Mouse (Mus musculus): Measurements from ENCODE around the gene Slc23a4. TPM values are rescaled to one million over a fixed set of nuclear protein-coding genes. Genes with fewer than 3 reads are reported as not detected.
A peak's percentile ranks its signal among the peaks of the same experiment; 100 is the strongest.

Gene Slc23a4
- total RNA-seq, 2 experiments from 2014 or later: not detected

DNA sequence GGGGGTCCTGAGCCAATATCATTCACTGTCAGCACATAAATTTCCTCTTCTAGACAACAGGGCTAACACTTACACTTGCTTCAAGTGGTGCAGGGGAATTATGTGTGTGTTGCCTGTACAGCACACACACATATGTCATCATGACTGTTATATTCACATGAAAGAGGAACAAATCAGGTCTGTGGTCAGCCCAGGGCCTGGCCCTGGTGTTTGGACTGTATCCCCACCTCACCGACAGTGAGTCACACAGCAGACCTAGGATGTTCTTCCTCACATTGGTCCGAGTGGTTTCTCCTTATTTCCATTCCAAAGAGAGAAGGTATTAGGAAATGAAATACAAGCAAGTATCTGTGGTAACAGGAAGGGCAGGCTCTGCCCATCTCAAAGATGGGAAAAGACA is 23.7 kb downstream of the Slc23a4 start:
- no peak for ATAC-seq (replicated peaks; ENCODE audit: low FRiP score, poor library complexity, severe bottlenecking)

DNA sequence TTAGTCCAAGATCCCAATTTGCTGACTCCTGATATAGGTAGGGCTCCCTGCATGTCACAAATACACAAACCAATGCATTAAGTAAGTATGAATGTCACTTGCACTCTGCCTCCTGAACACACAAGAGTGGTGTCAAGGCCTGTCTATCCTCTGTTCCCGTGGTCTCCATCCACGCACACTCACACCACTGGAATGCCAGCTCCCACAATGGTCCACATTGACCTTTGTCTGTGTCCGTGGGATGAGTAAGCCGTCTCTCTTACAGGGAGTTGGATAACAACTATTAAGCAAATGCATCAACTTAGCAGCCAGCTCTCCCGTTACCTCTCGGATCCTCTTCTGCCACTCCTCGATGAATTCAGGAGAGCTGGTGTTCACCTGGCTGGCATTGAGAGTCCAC is 29.1 kb downstream of the Slc23a4 start:
- ATAC-seq (replicated peaks; ENCODE audit: low FRiP score, poor library complexity, severe bottlenecking): no peak

DNA sequence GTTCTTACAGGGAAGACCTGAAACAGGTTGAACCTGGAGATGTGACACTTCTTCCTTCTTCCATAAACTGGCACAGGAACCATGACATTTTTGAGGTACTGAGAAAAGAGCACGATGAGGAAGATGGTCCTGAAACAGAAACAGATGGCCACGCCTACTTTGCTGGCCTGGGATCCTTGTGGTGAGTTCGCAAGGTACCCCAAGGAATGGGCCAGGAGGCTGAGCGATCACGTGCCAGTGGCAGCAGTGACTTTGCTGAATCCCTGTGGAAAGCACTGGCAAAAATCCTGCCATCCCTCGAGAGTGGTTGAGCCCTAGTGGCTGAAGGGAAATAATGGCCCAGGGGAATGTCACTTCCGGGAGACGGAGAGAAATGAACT is 32.4 kb downstream of the Slc23a4 start:
- no peak for ATAC-seq (replicated peaks; ENCODE audit: low FRiP score, poor library complexity, severe bottlenecking)

DNA sequence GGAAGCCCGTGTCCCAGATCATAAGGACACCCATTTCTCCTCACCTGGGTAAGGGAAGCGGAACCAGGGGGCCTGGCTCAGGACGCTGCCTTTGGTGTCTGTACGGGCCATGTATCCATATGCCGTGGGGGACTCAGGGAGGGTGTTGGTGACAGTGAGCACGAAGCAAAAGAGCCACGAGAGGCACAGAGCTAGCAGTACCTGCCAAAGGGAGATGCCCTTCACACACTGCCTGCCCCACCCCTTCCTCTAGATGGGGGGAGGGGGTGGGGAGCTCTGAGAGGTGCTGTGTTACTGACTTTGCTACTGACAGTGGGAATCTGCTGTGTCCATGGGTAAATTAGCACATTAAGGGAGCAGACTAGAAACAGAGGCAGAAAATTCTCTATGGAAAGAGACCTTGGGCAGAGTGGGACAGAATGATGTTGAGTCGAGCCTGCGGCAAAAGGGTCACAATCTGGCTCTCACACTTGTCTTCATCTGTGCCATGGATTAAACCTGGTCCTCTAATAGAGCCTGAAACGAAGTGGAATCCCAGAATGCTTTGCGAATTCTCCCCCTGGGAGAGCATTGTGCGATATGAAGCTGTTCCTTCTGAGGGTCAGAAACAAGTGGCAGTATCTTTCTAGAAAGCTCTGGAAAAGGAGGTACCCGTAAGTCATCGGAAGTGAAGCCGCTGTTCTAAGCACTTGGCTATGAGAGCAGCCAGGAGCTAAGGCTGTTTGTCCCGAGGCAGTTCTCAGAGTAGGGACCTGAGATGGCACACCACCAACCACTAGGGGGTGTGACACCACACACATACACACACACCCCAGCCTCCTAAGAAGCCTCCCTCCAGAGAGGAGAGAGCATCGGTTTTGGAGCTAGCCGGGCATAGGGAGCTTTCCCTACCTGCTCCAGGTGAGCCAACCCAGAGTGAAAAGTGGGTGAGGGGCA is 33.0 kb downstream of the Slc23a4 start:
- ATAC-seq (replicated peaks; ENCODE audit: low FRiP score, poor library complexity, severe bottlenecking): no peak

DNA sequence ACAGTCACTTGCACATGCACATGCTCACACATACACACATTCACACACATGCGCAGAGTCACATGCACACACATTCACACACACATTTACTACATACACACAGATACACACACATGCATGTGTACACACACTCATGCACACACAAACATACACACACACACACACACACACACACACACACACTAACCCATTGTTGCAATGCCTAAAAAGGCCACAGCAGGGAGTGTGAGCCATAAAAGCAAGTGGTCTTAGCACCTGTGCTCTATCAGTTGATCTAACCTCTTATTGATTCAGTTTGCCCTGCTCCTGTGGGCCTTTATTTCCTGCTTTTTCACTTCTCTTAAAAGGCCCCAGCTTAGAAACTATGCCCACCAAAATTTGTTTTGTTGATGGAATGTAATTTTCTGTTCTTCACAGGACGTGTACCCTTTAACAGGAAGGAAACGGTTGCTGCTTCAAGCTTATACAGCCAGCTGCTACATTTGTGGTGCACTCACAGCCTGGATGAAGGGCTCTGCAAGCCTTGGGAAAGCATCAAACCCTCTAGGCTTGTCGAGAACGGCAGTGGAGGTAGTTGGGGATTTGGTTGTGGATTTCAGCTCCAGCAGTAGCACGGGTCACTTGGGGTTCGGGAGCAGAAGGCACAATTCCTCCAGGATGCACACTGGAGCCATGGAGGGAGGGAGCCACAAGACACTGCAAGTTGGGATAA is 36.1 kb downstream of the Slc23a4 start:
- no peak for ATAC-seq (replicated peaks; ENCODE audit: low FRiP score, poor library complexity, severe bottlenecking)

DNA sequence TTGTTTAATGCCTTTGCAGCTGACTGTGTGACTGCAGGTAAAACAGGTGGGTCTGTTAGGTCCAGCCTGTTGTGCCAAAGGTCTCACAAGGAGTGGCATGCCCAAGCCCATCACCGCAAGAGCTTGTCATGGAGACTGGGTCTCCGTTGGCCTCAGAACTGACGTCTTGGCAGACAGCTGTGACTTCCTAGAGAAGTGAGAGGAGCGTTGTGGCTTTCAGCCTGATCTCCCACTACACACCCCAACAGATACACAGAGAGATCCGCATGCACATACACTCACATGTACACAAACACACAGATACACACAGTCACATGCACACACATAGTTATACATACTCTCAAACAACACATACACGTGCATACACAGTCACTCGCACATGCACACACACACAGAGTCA is 36.7 kb downstream of the Slc23a4 start:
- ATAC-seq (replicated peaks; ENCODE audit: low FRiP score, poor library complexity, severe bottlenecking): no peak

DNA sequence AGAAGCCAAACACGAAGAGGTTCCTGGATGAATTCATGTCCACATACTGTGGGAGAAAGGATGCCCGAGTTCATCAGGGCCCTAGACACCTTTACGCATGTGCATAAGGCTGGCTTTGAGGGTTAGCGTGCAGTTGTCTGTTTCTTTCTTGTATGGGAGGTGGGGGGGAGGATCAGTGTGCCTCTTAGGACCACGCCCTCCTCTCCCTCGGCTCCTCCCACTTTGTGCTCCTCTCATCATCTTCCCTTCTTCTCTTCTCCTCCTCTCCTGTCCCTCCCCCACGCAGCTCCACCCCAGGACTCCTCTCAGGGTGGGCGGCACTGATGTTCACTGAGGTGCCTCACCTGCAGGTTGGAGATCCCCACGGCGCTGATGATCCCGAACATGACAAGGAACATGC is 39.7 kb downstream of the Slc23a4 start:
- ATAC-seq (replicated peaks; ENCODE audit: low FRiP score, poor library complexity, severe bottlenecking): no peak

DNA sequence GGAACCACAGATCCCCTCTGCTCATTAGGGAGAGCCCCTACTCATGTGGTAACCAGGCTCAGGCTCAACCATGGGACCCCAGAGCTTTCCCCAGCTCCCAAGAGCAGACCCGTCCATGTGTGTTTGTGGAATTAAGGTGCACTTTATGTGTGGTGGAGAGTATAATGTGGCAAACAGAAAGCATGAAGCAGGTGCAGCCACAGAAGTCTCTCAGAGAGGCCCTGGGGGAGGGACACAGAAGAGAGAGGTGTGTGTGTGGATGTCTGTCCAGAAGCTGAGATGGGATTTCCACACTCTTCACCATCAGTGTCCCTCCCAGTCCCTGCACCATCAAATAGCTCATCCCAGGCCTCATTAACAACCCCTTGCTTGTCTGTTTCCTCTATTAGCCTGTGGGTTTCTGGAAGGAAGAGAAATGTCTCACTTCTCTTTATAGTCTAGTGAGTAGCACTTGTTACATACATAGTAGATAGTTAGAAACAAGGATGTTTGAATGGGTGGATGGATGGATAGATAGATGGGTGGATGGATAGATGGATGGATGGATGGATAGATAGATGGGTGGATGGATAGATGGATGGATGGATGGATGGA is 41.6 kb downstream of the Slc23a4 start:
- ATAC-seq (replicated peaks; ENCODE audit: low FRiP score, poor library complexity, severe bottlenecking): no peak

DNA sequence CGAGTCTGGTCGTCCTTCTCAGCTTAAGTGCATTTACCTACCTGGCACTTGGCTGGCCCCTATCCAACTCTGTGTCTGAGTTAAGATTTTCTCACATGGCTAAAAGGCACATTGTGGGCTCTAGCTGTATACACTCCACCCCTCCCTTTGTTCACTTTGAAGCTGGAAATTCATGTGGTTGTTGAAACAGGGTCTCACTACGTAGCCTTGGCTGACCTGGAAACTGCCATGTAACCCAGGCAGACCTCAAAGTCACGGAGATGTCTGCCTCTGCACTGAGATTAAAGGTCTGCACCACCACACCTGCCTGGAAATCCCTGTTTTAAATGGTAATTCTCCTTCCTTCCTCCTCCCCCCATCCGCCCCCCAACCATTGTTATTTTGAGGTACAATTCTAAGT is 44.7 kb downstream of the Slc23a4 start:
- no peak for ATAC-seq (replicated peaks; ENCODE audit: low FRiP score, poor library complexity, severe bottlenecking)

DNA sequence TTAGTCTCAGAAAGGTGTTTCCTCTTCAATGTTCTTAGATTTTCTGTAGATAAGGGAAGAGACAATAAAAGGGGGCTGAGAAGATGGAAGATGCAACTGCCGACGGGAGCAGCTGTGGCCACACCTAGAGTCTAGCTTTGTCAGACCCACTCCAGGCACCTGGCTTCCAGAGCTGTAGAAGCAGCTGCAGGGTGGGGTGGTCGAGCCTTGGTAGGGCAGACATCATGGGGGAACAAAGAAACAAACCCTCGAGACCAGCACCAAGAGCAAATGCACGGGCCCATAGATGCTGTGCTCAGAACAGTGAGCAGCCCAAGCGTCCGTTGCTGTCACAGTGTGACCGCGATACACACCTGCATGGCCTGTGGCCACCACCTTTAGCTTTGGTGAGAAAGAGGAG is 45.8 kb downstream of the Slc23a4 start:
- ATAC-seq (replicated peaks; ENCODE audit: low FRiP score, poor library complexity, severe bottlenecking): no peak

DNA sequence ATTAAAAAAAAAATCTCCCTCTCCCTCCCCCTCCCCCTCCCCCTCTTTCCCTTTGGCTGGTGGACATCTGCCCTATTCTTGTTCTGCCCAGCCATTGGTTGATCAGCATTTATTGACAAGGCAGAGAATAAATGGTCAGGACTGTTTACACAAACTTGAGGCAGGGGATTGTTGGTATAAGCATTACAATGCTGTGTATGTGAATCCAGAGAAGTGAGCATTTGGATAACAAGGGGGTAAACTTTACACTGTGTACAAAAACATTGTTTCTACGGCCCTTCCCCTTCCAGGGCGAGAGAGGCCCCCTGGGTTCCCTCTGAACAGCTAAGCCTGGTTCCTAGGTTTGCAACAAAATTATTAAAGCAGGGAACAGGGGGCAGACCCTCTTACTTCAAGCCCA is 46.7 kb downstream of the Slc23a4 start:
- no peak for ATAC-seq (replicated peaks; ENCODE audit: low FRiP score, poor library complexity, severe bottlenecking)

DNA sequence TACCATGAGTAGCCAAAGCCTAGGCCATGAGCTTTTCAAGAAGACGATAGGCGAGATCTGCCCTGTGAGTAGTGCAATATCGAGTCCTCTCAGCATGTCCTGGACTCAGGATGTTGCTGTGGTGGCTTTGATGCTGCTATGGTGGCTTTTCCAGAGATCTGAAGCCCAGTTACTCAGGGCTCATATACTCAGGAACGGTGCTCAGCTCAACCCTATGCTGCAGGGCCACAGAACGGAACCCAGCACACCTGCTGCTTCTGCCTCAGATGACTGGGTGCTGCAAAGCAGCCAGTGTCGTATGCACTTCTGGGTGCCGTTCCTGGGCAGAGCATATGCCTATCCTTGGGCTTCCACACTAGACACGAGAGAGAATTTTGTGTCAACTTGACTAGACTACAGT is 48.8 kb downstream of the Slc23a4 start:
- ATAC-seq (replicated peaks; ENCODE audit: low FRiP score, poor library complexity, severe bottlenecking): no peak

DNA sequence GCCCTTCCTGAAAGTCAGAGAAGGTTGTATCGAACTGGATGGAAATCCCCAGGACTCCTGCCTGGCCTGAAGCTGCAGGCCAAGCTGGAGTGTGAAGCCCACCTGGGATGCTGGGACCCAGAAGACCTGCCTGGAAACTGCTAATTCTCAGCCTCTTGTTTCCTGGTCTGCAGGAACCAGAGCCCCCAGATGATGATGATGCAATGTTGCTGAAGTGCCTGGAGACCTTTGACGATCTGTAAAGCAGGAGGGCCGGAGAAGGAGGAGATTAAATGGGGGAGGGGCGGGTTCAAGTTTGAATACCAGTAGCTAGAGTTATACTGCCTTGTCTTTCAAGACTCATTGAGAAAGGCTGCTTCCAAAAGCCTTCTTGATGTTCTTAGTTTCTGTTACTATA is 49.3 kb downstream of the Slc23a4 start:
- ATAC-seq (replicated peaks; ENCODE audit: low FRiP score, poor library complexity, severe bottlenecking): no peak

DNA sequence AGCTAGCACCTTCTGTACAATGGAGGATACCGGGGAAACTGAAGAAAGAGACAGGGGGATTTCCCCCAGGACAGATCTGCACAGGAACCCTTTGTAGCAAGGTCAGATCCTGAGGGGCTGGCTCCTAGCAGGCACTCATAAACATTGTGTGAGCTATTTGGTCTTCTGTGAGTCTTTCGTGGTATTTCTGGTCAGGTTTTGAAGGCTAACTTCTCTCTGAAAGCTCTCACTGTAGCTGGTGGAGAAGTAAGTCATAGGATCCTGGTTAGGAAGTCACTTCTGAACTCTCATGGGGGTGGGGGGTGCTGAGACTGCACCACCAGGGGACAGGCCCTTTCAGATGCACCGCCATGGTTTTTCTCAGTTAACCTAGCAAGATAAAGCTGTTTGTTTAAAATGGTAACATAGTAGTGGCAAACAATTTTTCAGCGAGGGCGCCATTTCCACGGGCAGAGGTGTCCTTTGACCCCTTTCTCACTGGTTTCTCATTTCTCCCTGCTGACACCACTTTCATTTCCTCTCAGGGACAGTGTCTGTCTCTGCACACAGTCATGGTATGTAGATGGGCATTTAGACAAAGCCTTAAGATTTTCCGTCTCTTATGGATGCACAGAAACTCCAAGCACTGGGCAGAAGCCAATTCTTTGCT is 49.8 kb downstream of the Slc23a4 start:
- ATAC-seq (replicated peaks; ENCODE audit: low FRiP score, poor library complexity, severe bottlenecking): no peak

DNA sequence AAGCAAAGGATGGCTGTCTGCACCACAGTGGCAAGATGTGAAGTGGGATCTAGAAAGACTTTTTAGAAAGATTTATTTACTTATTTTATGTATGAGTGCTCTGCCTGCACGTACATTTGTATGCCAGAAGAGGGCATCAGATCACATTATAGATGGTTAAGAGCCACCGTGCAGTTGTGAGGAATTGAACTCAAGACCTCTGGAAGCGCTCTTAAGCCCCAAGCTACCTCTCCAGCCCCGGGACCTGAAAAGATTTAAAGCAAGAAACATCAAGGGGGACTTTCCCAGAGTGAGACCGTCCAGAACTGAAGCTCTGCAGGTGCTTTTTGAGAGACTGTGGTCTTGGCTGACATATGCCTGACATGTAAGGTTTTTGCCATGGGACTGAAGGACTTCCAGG is 51.5 kb downstream of the Slc23a4 start:
- ATAC-seq (replicated peaks; ENCODE audit: low FRiP score, poor library complexity, severe bottlenecking): no peak

DNA sequence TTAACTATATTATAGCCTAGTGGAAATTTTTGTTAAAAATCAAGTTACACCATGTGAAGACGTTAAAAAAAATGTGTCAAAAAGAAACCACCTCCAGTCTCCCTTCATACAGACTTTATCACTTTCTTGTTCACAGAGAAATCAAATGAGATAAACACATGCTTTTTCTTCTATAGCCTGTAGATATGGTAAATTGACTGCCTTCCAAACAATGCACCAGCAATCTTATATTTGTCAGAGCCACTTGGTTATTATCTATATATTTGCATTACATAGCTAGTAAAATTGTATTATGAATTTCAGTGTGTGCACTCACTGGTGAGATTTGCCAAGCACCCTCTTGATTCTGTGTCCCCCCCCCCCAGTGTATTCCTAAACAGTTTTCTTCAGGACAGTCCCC is 55.6 kb downstream of the Slc23a4 start:
- ATAC-seq (replicated peaks; ENCODE audit: low FRiP score, poor library complexity, severe bottlenecking): no peak

DNA sequence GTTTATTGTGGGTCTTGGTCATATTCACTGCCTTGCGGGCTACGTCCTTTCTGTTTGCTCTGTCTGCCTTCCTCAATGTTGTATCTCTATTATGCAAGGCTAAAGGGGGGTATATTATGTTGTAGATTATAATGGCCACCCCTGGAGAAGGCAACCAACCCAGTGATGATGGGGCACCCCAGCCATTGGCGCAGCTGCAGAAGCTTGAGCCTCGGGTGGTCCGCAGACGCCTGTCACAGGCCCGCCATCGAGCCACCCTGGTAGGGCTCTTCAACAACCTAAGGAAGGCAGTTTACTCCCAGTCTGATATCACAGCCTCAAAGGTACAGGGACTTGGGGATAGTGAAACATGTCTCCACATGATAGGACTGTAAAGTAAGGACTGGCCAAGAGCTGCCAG is 60.6 kb downstream of the Slc23a4 start:
- ATAC-seq (replicated peaks; ENCODE audit: low FRiP score, poor library complexity, severe bottlenecking): 0 out of 2 replicates have a peak, but pooled peaks have one; percentile 9

DNA sequence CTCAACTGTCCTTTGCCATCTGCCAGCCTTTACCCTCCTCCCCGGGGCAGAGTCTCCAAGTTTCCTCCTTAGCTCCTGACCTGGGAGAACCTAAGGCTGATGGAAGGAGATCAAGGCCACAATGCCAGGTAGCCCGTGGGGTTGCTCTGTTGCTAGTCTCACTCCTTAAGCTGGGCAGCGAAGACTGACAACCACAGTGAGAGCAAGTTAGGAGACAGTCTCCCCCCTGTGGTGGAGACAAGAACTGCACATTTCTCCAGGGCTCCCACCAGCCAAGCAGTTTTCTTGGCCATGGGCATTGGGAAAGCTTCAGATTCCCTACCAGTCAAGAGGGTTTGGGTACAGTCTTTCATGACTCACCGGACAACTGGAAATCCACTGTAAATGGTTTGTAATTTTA is 61.0 kb downstream of the Slc23a4 start:
- peak; percentile 80 for ATAC-seq (replicated peaks; ENCODE audit: low FRiP score, poor library complexity, severe bottlenecking)

DNA sequence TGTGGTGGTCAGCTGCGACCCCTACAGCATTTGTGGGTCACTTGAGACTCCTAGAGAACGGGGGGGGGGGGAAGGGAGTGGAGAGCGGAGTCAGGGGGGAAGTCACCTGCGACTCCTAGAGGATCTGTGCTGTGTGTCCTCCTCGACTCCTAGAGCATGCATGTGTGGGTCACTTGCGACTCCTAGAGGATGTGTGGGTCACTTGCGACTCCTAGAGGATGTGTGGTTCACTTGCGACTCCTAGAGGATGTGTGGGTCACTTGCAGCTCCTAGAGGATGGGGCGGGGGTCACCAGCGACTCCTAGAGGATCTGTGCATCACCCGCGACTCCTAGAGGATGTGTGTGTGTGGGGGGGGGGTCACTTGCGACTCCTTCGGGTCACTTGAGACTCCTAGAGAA is 66.3 kb downstream of the Slc23a4 start:
- peak; percentile 78 for ATAC-seq (replicated peaks; ENCODE audit: low FRiP score, poor library complexity, severe bottlenecking)

DNA sequence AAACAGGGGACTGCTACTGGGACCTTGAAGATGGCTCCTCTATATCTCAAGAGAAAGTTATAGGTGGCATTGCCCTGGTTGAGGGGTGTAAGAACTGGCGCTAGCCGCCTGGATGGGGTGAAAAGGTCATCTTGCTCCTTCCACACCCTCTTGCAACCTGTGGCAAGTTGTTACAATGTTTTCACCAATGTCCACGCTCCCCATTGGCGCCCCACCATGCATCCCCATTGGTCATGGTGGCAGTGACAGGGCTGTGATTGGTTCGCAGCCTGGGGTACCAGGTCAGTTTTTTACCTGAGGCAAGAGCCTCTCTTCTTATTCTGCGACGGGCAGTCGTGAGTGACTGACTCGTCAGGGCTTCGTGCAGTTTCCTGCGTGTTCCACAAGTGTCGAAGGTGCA is 67.6 kb downstream of the Slc23a4 start:
- no peak for ATAC-seq (replicated peaks; ENCODE audit: low FRiP score, poor library complexity, severe bottlenecking)

Data from erythroid progenitor cell, adult 5-6 weeks (primary cell).